Mouse (Mus musculus): ENCODE results near the gene Eprs.

DNA sequence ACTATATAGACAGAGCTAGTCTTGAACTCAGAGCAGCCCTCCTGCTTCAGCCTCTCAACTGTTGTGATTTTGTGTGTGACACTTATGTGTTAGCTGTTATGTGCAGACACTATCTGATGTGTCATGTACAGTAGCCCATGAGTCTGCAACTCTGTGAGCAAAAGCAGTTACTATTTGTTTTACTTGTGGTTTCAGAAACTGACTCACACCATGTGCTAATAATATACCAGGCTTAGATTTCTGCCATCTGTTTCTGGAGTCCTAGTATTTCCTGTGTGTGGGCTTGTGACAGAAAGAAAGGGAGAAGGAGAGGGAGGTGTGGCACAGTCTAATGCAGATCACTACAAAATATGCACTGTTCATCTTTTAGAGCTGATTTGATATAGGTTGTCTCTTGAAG lies 13.5 kb downstream of the Eprs start:
- no peak for TF ChIP-seq POLR2A (IDR thresholded peaks at IDR 0.05; ENCODE audit: insufficient read length, low read depth)
- no peak for TF ChIP-seq USF1 (IDR thresholded peaks at IDR 0.05; ENCODE audit: low read depth)
- TF ChIP-seq MYOD1 (IDR thresholded peaks at IDR 0.05; ENCODE audit: control insufficient read depth in 1 of 3, insufficient read length in 2 of 3, low read depth in 2 of 3) = peak in 1 of 3 experiments; percentile 6
- TF ChIP-seq TCF12 (IDR thresholded peaks at IDR 0.05; ENCODE audit: insufficient read depth, poor library complexity, severe bottlenecking) = no peak

All from myocyte (in vitro differentiated cells).